Mouse (Mus musculus) brain, embryonic 18.5 days (tissue): ENCODE results near the gene Dtnbp1.

Experiments used
- DNase-seq: peaks from one replicate; pipeline ENCODE4 v3.0.0-alpha.2; 2012; ENCODE audit warnings: low read depth, low spot score

Gene Dtnbp1

GRCm38 (mm10) chr13:45001911-45002615 lies at the start of gene Dtnbp1:
Gene Dtnbp1, minus strand, starts transcription at chr13:45002147.
- no peak for DNase-seq

GRCm38 (mm10) chr13:45049261-45050020 lies 47.5 kb upstream of the Dtnbp1 start:
- no peak for DNase-seq

GRCm38 (mm10) chr13:45043466-45043865 lies 41.5 kb upstream of the Dtnbp1 start:
- no peak for DNase-seq

GRCm38 (mm10) chr13:45040741-45041140 lies 38.8 kb upstream of the Dtnbp1 start:
- DNase-seq = no peak

- DNase-seq = no peak
These were observed 38.2 kb upstream of the Dtnbp1 start for GRCm38 (mm10) chr13:45040195-45040594.

- DNase-seq = no peak
These were observed 34.5 kb upstream of the Dtnbp1 start for GRCm38 (mm10) chr13:45036417-45036816.

GRCm38 (mm10) chr13:45034759-45035158 lies 32.8 kb upstream of the Dtnbp1 start:
- DNase-seq = no peak

GRCm38 (mm10) chr13:45033360-45033759 lies 31.4 kb upstream of the Dtnbp1 start:
- DNase-seq = no peak

GRCm38 (mm10) chr13:45032484-45032883 lies 30.5 kb upstream of the Dtnbp1 start:
- no peak for DNase-seq

GRCm38 (mm10) chr13:45031748-45032147 lies 29.8 kb upstream of the Dtnbp1 start:
- DNase-seq = no peak

GRCm38 (mm10) chr13:45031314-45031713 lies 29.4 kb upstream of the Dtnbp1 start:
- no peak for DNase-seq

- DNase-seq = peak; percentile 71
These were observed 28.9 kb upstream of the Dtnbp1 start for GRCm38 (mm10) chr13:45030830-45031229.

GRCm38 (mm10) chr13:45029791-45030190 lies 27.8 kb upstream of the Dtnbp1 start:
- no peak for DNase-seq

GRCm38 (mm10) chr13:45026291-45026690 lies 24.3 kb upstream of the Dtnbp1 start:
- no peak for DNase-seq

GRCm38 (mm10) chr13:45024821-45025220 lies 22.9 kb upstream of the Dtnbp1 start:
- DNase-seq = no peak

GRCm38 (mm10) chr13:45023356-45024150 lies 21.6 kb upstream of the Dtnbp1 start:
- DNase-seq = no peak

- DNase-seq = no peak
These were observed 6.2 kb upstream of the Dtnbp1 start for GRCm38 (mm10) chr13:45008150-45008549.

GRCm38 (mm10) chr13:45007726-45008125 lies 5.8 kb upstream of the Dtnbp1 start:
- DNase-seq = no peak

GRCm38 (mm10) chr13:45006483-45006882 lies 4.5 kb upstream of the Dtnbp1 start:
- DNase-seq = no peak

- no peak for DNase-seq
These were observed 3.9 kb upstream of the Dtnbp1 start for GRCm38 (mm10) chr13:45005861-45006260.

GRCm38 (mm10) chr13:45004987-45005592 lies 3.1 kb upstream of the Dtnbp1 start:
- no peak for DNase-seq

- DNase-seq = no peak
These were observed 1.1 kb upstream of the Dtnbp1 start for GRCm38 (mm10) chr13:45003026-45003425.
